Mouse (Mus musculus): Measurements from ENCODE around the gene Zfr. TPM values are rescaled to one million over a fixed set of nuclear protein-coding genes. Genes with fewer than 3 reads are reported as not detected.
A peak's percentile ranks its signal among the peaks of the same experiment; 100 is the strongest.
"Not testable (repeated sequence)": the region's sequence is repeated elsewhere in the genome, so short reads cannot be mapped to it uniquely, and the experiment has no call there.

Gene Zfr
- total and polyA plus RNA-seq, 2 experiments from 2014 or later = 212 to 300 TPM

GRCm38 (mm10) chr15:12119129-12119466 lies 1.5 kb downstream of the Zfr start:
- H3K9me3 ChIP-seq (ENCODE audit: low read length) = no peaks in the 10 kb centered on the region
- peak overlapping the region; percentile 97 for H3K4me3 ChIP-seq (ENCODE audit: low read depth, low read length)
- ATAC-seq (ENCODE audit: low FRiP score) (no peak), DNase-seq (ENCODE audit: low spot score) (no peak)
- H3K27me3 ChIP-seq (ENCODE audit: insufficient read depth, low read length) = no peaks in the 10 kb centered on the region
- no peaks in the 10 kb centered on the region for H3K36me3 ChIP-seq (ENCODE audit: insufficient read depth, low read length)
- peak overlapping the region; percentile 71 for H3K4me2 ChIP-seq (ENCODE audit: low read depth, low read length, poor library complexity, severe bottlenecking)
- peak overlapping the region; percentile 98 for H3K27ac ChIP-seq (ENCODE audit: low read depth, low read length)
- H3K9ac ChIP-seq (replicated peaks; ENCODE audit: low read length, poor library complexity, severe bottlenecking) = peak overlapping the region; percentile 99
- TF ChIP-seq CTCF (IDR thresholded peaks at IDR 0.05) = no peak
- WGBS = 5% methylated on average over 7 of the region's 7 CpGs
- H3K4me1 ChIP-seq (ENCODE audit: insufficient read depth, low read length) = no peaks in the 10 kb centered on the region

DNA sequence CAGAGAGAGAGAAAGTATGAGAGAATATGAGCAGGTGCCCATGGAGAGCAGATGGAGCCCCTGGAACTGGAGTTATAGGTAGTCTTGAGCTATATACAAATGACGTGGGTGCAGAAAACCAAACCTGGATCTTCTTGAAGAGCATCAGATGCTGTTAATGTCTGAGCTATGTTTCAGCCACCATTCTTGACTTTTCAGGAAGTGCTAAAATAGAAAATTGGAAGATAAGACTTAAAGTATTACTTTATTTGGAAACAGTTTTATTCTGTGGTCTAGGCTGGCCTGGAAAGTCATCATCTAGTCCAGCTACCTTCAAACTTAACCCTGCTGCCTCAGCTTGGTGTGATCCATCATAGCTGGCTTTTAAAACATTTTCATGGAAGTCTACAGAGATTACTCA lies 7.3 kb downstream of the Zfr start:
- H3K27ac ChIP-seq (ENCODE audit: low read depth, low read length) = no peak overlapping the region

DNA sequence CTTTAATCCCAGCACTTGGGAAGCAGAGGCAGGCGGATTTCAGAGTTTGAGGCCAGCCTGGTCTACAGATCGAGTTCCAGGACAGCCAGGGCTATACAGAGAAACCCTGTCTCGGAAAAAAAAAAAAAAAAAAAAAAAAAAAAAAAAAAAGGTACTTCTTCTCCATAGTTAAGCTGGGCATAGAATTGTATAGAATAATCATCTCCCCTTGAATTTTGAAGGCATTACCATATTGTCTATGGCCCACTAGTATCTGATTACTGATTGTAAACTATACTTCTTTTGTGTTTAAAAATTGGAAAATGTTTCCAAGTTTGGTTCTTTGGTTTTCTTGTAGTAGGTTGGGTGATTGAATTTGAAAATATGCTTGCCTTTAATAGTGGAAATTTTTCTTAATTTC lies 13.2 kb downstream of the Zfr start:
- not testable (repeated sequence) for H3K4me2 ChIP-seq (ENCODE audit: low read depth, low read length, poor library complexity, severe bottlenecking); H3K36me3 ChIP-seq (ENCODE audit: insufficient read depth, low read length)

More for the DNA sequence above, 7.3 kb downstream of the Zfr start:
- Histone ChIP-seq H3K4me1 (ENCODE audit: insufficient read depth, low read length) (no peaks in the 10 kb centered on the region), H3K9ac (replicated peaks; ENCODE audit: low read length, poor library complexity, severe bottlenecking) (no peak overlapping the region), H3K36me3 (ENCODE audit: insufficient read depth, low read length) (no peaks in the 10 kb centered on the region), H3K4me3 (ENCODE audit: low read depth, low read length) (no peak overlapping the region), H3K9me3 (ENCODE audit: low read length) (no peaks in the 10 kb centered on the region), H3K27me3 (ENCODE audit: insufficient read depth, low read length) (no peaks in the 10 kb centered on the region), H3K4me2 (ENCODE audit: low read depth, low read length, poor library complexity, severe bottlenecking) (no peak overlapping the region)
- DNase-seq (ENCODE audit: low spot score) (no peak), ATAC-seq (ENCODE audit: low FRiP score) (no peak)
- no peak for TF ChIP-seq CTCF (IDR thresholded peaks at IDR 0.05)
- WGBS = 97% methylated on average over 1 of the region's 1 CpGs

GRCm38 (mm10) chr15:12134546-12134945 lies 16.9 kb downstream of the Zfr start:
- H3K9me3 ChIP-seq (ENCODE audit: low read length) = no peaks in the 10 kb centered on the region
- no peak overlapping the region for H3K9ac ChIP-seq (replicated peaks; ENCODE audit: low read length, poor library complexity, severe bottlenecking)
- no peaks in the 10 kb centered on the region for H3K27me3 ChIP-seq (ENCODE audit: insufficient read depth, low read length)
- no peak overlapping the region for H3K27ac ChIP-seq (ENCODE audit: low read depth, low read length)
- DNase-seq (ENCODE audit: low spot score) = no peak
- 0 out of 2 replicates have a peak, but pooled peaks cover 3% of the 10 kb centered on the region for H3K36me3 ChIP-seq (ENCODE audit: insufficient read depth, low read length)
- no peaks in the 10 kb centered on the region for H3K4me1 ChIP-seq (ENCODE audit: insufficient read depth, low read length)
- no peak overlapping the region for H3K4me3 ChIP-seq (ENCODE audit: low read depth, low read length)
- WGBS = 58% methylated on average over 1 of the region's 1 CpGs
- H3K4me2 ChIP-seq (ENCODE audit: low read depth, low read length, poor library complexity, severe bottlenecking) = no peak overlapping the region
- TF ChIP-seq CTCF (IDR thresholded peaks at IDR 0.05) = no peak
- ATAC-seq (ENCODE audit: low FRiP score) = no peak

More for the DNA sequence above, 13.2 kb downstream of the Zfr start:
- H3K9me3 ChIP-seq (ENCODE audit: low read length); DNase-seq (ENCODE audit: low spot score); ATAC-seq (ENCODE audit: low FRiP score); H3K4me1 ChIP-seq (ENCODE audit: insufficient read depth, low read length); H3K4me3 ChIP-seq (ENCODE audit: low read depth, low read length); H3K9ac ChIP-seq (replicated peaks; ENCODE audit: low read length, poor library complexity, severe bottlenecking); H3K27ac ChIP-seq (ENCODE audit: low read depth, low read length); H3K27me3 ChIP-seq (ENCODE audit: insufficient read depth, low read length): not testable (repeated sequence)
- WGBS = 94% methylated on average over 3 of the region's 3 CpGs

DNA sequence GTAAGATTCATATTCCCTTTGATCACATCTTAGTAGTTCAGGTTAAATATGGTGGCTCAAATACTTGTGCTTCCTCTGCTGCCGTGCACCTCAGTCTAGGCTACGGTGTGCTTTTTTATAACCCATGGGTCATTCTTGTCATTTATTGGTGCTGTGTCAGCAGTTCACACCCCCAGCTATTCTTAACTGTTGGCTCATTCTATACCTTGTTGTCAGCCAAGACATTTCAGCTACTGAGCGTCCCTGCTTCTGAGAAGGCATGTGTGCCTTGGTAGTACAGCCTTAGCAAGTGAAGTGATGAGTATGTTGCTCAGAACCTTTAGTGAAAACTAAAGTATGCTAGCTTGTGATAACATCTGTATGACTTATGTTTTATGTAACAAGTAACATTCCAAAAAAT lies 17.7 kb downstream of the Zfr start:
- no peak for DNase-seq (ENCODE audit: low spot score)
- TF ChIP-seq CTCF (IDR thresholded peaks at IDR 0.05) = no peak
- Histone ChIP-seq H3K4me2 (ENCODE audit: low read depth, low read length, poor library complexity, severe bottlenecking) (no peak overlapping the region), H3K4me3 (ENCODE audit: low read depth, low read length) (no peak overlapping the region), H3K27ac (ENCODE audit: low read depth, low read length) (no peak overlapping the region), H3K9me3 (ENCODE audit: low read length) (no peaks in the 10 kb centered on the region), H3K4me1 (ENCODE audit: insufficient read depth, low read length) (no peaks in the 10 kb centered on the region), H3K9ac (replicated peaks; ENCODE audit: low read length, poor library complexity, severe bottlenecking) (no peak overlapping the region), H3K36me3 (ENCODE audit: insufficient read depth, low read length) (0 out of 2 replicates have a peak, but pooled peaks cover 4% of the 10 kb centered on the region), H3K27me3 (ENCODE audit: insufficient read depth, low read length) (no peaks in the 10 kb centered on the region)
- no peak for ATAC-seq (ENCODE audit: low FRiP score)
- WGBS = 61% methylated on average over 3 of the region's 3 CpGs

DNA sequence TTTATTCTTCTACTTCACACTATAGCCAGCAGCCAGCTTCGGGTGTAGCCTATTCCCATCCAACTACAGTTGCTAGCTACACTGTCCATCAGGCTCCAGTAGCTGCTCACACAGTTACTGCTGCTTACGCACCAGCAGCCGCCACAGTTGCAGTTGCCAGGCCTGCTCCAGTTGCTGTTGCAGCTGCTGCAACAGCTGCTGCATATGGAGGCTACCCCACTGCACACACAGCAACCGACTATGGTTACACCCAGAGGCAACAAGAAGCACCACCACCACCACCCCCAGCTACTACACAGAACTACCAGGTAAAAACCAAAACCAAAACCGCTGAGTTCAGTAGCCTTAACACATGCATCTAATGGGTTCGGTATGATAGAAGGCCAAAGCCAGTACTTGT lies 18.7 kb downstream of the Zfr start:
- ATAC-seq (ENCODE audit: low FRiP score) = no peak
- 92% methylated on average over 6 of the region's 6 CpGs for WGBS
- H3K36me3 ChIP-seq (ENCODE audit: insufficient read depth, low read length) = 0 out of 2 replicates have a peak, but pooled peaks cover 5% of the 10 kb centered on the region
- TF ChIP-seq CTCF (IDR thresholded peaks at IDR 0.05) = no peak
- no peak overlapping the region for H3K9ac ChIP-seq (replicated peaks; ENCODE audit: low read length, poor library complexity, severe bottlenecking)
- DNase-seq (ENCODE audit: low spot score) = peak; percentile 9
- H3K4me3 ChIP-seq (ENCODE audit: low read depth, low read length) = no peak overlapping the region
- H3K9me3 ChIP-seq (ENCODE audit: low read length) = no peaks in the 10 kb centered on the region
- H3K4me2 ChIP-seq (ENCODE audit: low read depth, low read length, poor library complexity, severe bottlenecking) = no peak overlapping the region
- no peaks in the 10 kb centered on the region for H3K27me3 ChIP-seq (ENCODE audit: insufficient read depth, low read length)
- H3K27ac ChIP-seq (ENCODE audit: low read depth, low read length) = no peak overlapping the region
- no peaks in the 10 kb centered on the region for H3K4me1 ChIP-seq (ENCODE audit: insufficient read depth, low read length)

Data from midbrain, postnatal 0 days (tissue).